In the genomic region with DNA sequence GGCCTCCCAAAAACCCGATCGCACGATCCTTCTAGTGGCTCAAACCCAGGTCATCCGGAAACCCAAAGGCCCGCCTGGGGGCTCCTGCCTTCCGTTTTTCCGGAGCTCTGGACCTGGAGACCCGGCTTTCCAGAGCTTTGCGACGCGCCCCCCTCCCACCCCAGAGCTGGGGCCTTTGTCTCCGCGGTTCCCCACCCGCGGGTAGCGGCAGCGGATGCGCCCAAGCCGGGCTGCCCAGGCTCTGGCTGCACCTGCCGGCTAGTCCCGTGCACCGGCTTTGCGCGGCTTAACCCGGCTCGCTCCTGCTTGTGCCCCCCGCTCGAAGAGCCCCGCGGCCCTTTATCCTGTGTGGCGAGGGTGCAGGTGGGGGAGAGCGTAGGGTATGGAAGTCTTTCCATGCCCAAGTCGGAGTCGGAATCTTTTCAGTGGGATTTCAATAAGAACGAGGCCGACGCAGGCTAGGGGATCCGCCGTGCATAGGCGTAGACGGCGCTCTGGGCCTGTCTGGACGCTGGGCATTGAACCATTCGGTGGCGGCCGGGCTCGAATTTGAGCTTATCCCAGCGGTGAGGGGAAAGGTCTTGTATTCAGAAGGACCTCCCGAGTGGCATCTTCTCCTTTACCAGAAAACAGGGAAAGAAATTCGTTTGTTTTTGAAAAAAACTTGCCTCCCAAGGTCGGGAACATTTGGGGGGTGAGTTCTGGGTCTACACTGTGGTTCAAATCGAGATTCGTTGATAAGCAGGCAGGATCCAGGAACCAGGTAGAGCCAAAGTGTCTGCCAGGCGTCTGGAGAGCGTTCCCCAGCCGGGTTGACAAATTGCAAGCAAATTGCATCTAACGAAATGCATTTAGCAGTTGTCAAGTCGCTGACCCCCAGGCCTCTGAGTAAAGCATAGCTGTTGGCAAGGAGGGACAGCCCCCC, we compare ENCODE assay signal across 8 mouse cellular contexts. TPM values are rescaled to one million over a fixed set of nuclear protein-coding genes. Genes with fewer than 3 reads are reported as not detected.
DNase-seq lines count a peak whose midpoint lies in the region; ATAC-seq and TF ChIP-seq lines count a peak whose summit lies in the region.

No protein-coding gene starts in this region.

- no peak for ATAC-seq in forebrain, embryonic 16.5 days
- no peak for ATAC-seq in limb, embryonic 12.5 days (ENCODE audit: insufficient number of reproducible peaks, insufficient read depth, low FRiP score, low TSS enrichment, low read depth)

- H3K4me2 ChIP-seq in forebrain, embryonic 16.5 days (ENCODE audit: low read length) = peak overlapping the region; percentile 44
- peak overlapping the region; percentile 60 for H3K4me2 ChIP-seq in limb, embryonic 12.5 days

- no peaks in the 10 kb centered on the region for H3K36me3 ChIP-seq in ES-Bruce4 (ENCODE audit: control insufficient read depth, insufficient read depth, low read length, poor library complexity, severe bottlenecking)
- H3K36me3 ChIP-seq in forebrain, embryonic 16.5 days (ENCODE audit: control insufficient read depth, insufficient read depth) = no peaks in the 10 kb centered on the region
- no peaks in the 10 kb centered on the region for H3K36me3 ChIP-seq in limb, embryonic 12.5 days
- no peaks in the 10 kb centered on the region for H3K36me3 ChIP-seq in small intestine, adult 2 months (ENCODE audit: control insufficient read depth, insufficient read depth, low read length)

- H3K9ac ChIP-seq in ES-Bruce4 (ENCODE audit: low read depth, poor library complexity, severe bottlenecking) = peak overlapping the region; percentile 37
- H3K9ac ChIP-seq in forebrain, embryonic 16.5 days (replicated peaks; ENCODE audit: low read depth, low read length) = peak overlapping the region; percentile 5; the same call in 1 of the 2 replicates
- peak overlapping the region; percentile 42; the same call in 1 of the 2 replicates for H3K9ac ChIP-seq in limb, embryonic 12.5 days (replicated peaks)

- 2% methylated on average over 58 of the region's 58 CpGs for WGBS in forebrain, embryonic 16.5 days
- under 1% methylated on average over 57 of the region's 58 CpGs for WGBS in limb, embryonic 12.5 days
- WGBS in small intestine, adult 2 months = 6% methylated on average over 58 of the region's 58 CpGs

- peak; percentile 35 for DNase-seq in adrenal gland, postnatal 10 days
- DNase-seq in adrenal gland, adult 8-10 months = no peak
- DNase-seq in spleen, postnatal 4 days (ENCODE audit: low spot score in 2 of 2) = no peak
- no peak for DNase-seq in gastrocnemius, postnatal 25 days

- H3K27ac ChIP-seq in ES-Bruce4 (ENCODE audit: insufficient read depth, low read length) = no peak overlapping the region
- H3K27ac ChIP-seq in forebrain, embryonic 16.5 days (ENCODE audit: low read length) = no peak overlapping the region
- H3K27ac ChIP-seq in limb, embryonic 12.5 days = no peak overlapping the region
- no peak overlapping the region for H3K27ac ChIP-seq in small intestine, adult 2 months (ENCODE audit: insufficient read depth, low read depth, low read length)

- peaks cover 47% of the 10 kb centered on the region for H3K27me3 ChIP-seq in ES-Bruce4 (ENCODE audit: control insufficient read depth, insufficient read depth, low read length, poor library complexity, severe bottlenecking)
- H3K27me3 ChIP-seq in forebrain, embryonic 16.5 days (replicated peaks; ENCODE audit: control insufficient read depth, insufficient read depth, low read length) = peaks cover 85% of the 10 kb centered on the region
- peaks cover 100% of the 10 kb centered on the region for H3K27me3 ChIP-seq in limb, embryonic 12.5 days
- H3K27me3 ChIP-seq in small intestine, adult 2 months (ENCODE audit: control insufficient read depth, insufficient read depth, low read length) = peaks cover 88% of the 10 kb centered on the region

- TF ChIP-seq EP300 in ES-Bruce4 (IDR thresholded peaks at IDR 0.05; ENCODE audit: insufficient read depth, low read depth, low read length) = no peak

- H3K4me3 ChIP-seq in ES-Bruce4 (ENCODE audit: low read depth, low read length) = peak overlapping the region; percentile 45
- H3K4me3 ChIP-seq in forebrain, embryonic 16.5 days (replicated peaks; ENCODE audit: low read length) = peak overlapping the region; percentile 29
- peak overlapping the region; percentile 41 for H3K4me3 ChIP-seq in limb, embryonic 12.5 days (replicated peaks)
- H3K4me3 ChIP-seq in small intestine, adult 2 months (ENCODE audit: low read depth, low read length) = peak overlapping the region; percentile 44

- TF ChIP-seq POLR2A in ES-Bruce4 (IDR thresholded peaks at IDR 0.05; ENCODE audit: insufficient read depth, low read length) = no peak
- no peak for TF ChIP-seq POLR2A in small intestine, adult 2 months (IDR thresholded peaks at IDR 0.05; ENCODE audit: low read depth, low read length)

- peaks cover 1% of the 10 kb centered on the region for H3K4me1 ChIP-seq in ES-Bruce4 (ENCODE audit: control insufficient read depth, insufficient read depth, low read length)
- peaks cover 41% of the 10 kb centered on the region for H3K4me1 ChIP-seq in forebrain, embryonic 16.5 days (replicated peaks; ENCODE audit: control insufficient read depth, insufficient read depth, low read length)
- peaks cover 52% of the 10 kb centered on the region for H3K4me1 ChIP-seq in limb, embryonic 12.5 days (replicated peaks)
- peaks cover 19% of the 10 kb centered on the region for H3K4me1 ChIP-seq in small intestine, adult 2 months (ENCODE audit: control insufficient read depth, insufficient read depth, insufficient read length, low read length)

- no peaks in the 10 kb centered on the region for H3K9me3 ChIP-seq in ES-Bruce4 (replicated peaks; ENCODE audit: control insufficient read depth, insufficient read depth, low read length, poor library complexity, severe bottlenecking)
- no peaks in the 10 kb centered on the region for H3K9me3 ChIP-seq in forebrain, embryonic 16.5 days (ENCODE audit: control insufficient read depth, low read length)
- H3K9me3 ChIP-seq in limb, embryonic 12.5 days = no peaks in the 10 kb centered on the region

- TF ChIP-seq CTCF in ES-Bruce4 (IDR thresholded peaks at IDR 0.05; ENCODE audit: low read depth, low read length) = no peak
- TF ChIP-seq CTCF in small intestine, adult 2 months (IDR thresholded peaks at IDR 0.05; ENCODE audit: extremely low read depth, insufficient read length, insufficient replicate concordance, low read depth, low read length) = no peak

RNA-seq across cellular contexts. Expression of a gene that starts 0.6 kb away (rescaled TPM):
- 10 to 100 TPM; 26.3 to 33.2 TPM for total RNA-seq in adrenal gland, postnatal 10 days (2021)
- 10 to 100 TPM; 29.3 to 72.4 (median 56.5) TPM for total RNA-seq in adrenal gland, adult 8-10 months (2022)
- polyA plus RNA-seq in ES-Bruce4 (2011; ENCODE audit: insufficient read depth, insufficient read length, low read depth, missing spikeins) = 6.0 and 8.3 TPM in 2 replicates
- polyA plus RNA-seq in forebrain, embryonic 16.5 days (2015; fragmentation: Nextera tagmentation; extraction: Ambion mirVana) = 1.8 TPM in 2 replicates
- polyA plus RNA-seq in limb, embryonic 12.5 days (2016; fragmentation: Nextera tagmentation; extraction: Ambion mirVana) = 5.7 and 8.6 TPM in 2 replicates
- polyA plus RNA-seq in small intestine, adult 2 months (2012; rRNA removed) = 5.0 and 5.6 TPM in 2 replicates
- total RNA-seq in gastrocnemius, postnatal 25 days (2021) = 1 to 10 TPM; 4.4 to 6.3 TPM

RNA-seq across cellular contexts. Expression of a gene that starts 27.8 kb away (rescaled TPM):
- total RNA-seq in adrenal gland, postnatal 10 days (2021) = not detected
- not detected for total RNA-seq in adrenal gland, adult 8-10 months (2022)
- polyA plus RNA-seq in ES-Bruce4 (2011; ENCODE audit: insufficient read depth, insufficient read length, low read depth, missing spikeins) = not detected in 2 replicates
- polyA plus RNA-seq in forebrain, embryonic 16.5 days (2015; fragmentation: Nextera tagmentation; extraction: Ambion mirVana) = not detected in 2 replicates
- not detected in 2 replicates for polyA plus RNA-seq in limb, embryonic 12.5 days (2016; fragmentation: Nextera tagmentation; extraction: Ambion mirVana)
- not detected in 2 replicates for polyA plus RNA-seq in small intestine, adult 2 months (2012; rRNA removed)
- not detected for total RNA-seq in gastrocnemius, postnatal 25 days (2021)
